Mouse (Mus musculus): ENCODE measurements around the gene Ackr2. TPM values are rescaled to one million over a fixed set of nuclear protein-coding genes. Genes with fewer than 3 reads are reported as not detected.

Ackr2 gene
- polyA plus RNA-seq, 1 experiment from 2014 or later, result 0.18 TPM

- no peak overlapping the region for H3K27ac ChIP-seq
- no peak overlapping the region for H3K4me3 ChIP-seq
- no peak for ATAC-seq (ENCODE audit: low FRiP score, low read depth)
- no peak overlapping the region for H3K9ac ChIP-seq
- H3K4me2 ChIP-seq (replicated peaks), result no peak overlapping the region
- no peaks in the 10 kb centered on the region for H3K9me3 ChIP-seq
- WGBS, result 45% methylated on average over 8 of the region's 8 CpGs
- H3K4me1 ChIP-seq, result peaks cover 12% of the 10 kb centered on the region
- H3K36me3 ChIP-seq, result no peaks in the 10 kb centered on the region
- 0 out of 2 replicates have a peak, but pooled peaks cover 5% of the 10 kb centered on the region for H3K27me3 ChIP-seq
Measured at GRCm38 (mm10) chr9:121925959-121926358, 27.8 kb downstream of the Ackr2 start.

GRCm38 (mm10) chr9:121926634-121927405 is 28.7 kb downstream of the Ackr2 start:
- no peaks in the 10 kb centered on the region for H3K36me3 ChIP-seq
- ATAC-seq (ENCODE audit: low FRiP score, low read depth), result no peak
- H3K4me1 ChIP-seq, result peaks cover 12% of the 10 kb centered on the region
- H3K9ac ChIP-seq, result no peak overlapping the region
- H3K27me3 ChIP-seq, result 0 out of 2 replicates have a peak, but pooled peaks cover 5% of the 10 kb centered on the region
- no peak overlapping the region for H3K4me2 ChIP-seq (replicated peaks)
- 48% methylated on average over 11 of the region's 11 CpGs for WGBS
- H3K9me3 ChIP-seq, result no peaks in the 10 kb centered on the region
- no peak overlapping the region for H3K27ac ChIP-seq
- no peak overlapping the region for H3K4me3 ChIP-seq

- no peaks in the 10 kb centered on the region for H3K9me3 ChIP-seq
- H3K9ac ChIP-seq, result no peak overlapping the region
- ATAC-seq (ENCODE audit: low FRiP score, low read depth), result no peak
- 79% methylated on average over 7 of the region's 7 CpGs for WGBS
- 0 out of 2 replicates have a peak, but pooled peaks cover 5% of the 10 kb centered on the region for H3K27me3 ChIP-seq
- no peak overlapping the region for H3K27ac ChIP-seq
- H3K4me1 ChIP-seq, result peaks cover 12% of the 10 kb centered on the region
- no peak overlapping the region for H3K4me2 ChIP-seq (replicated peaks)
- H3K4me3 ChIP-seq, result no peak overlapping the region
- H3K36me3 ChIP-seq, result no peaks in the 10 kb centered on the region
Measured at GRCm38 (mm10) chr9:121927721-121928120, 29.6 kb downstream of the Ackr2 start.

DNA sequence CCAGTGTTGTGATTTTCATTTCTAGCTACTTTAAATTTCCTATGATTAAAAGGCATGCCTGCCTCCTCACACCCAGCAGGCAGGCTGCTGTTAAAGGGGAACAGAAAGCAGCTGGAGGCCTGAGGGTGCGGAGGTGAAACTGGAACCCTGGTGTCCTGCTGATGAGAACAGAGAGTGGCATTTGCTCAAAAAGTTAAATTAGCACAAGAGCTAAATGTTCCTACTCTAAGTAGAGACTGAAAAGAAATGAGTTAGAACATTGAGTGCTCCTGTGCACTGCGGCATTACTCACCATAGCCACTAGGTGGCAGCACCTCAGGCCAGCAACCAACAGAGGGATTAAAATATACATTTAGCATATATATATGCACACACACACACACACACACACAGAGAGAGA is 30.3 kb downstream of the Ackr2 start:
- no peak overlapping the region for H3K27ac ChIP-seq

GRCm38 (mm10) chr9:121934856-121935255 is 36.7 kb downstream of the Ackr2 start:
- WGBS, result 77% methylated on average over 4 of the region's 4 CpGs

More for the DNA sequence above, 30.3 kb downstream of the Ackr2 start:
- no peak overlapping the region for H3K4me2 ChIP-seq (replicated peaks)
- H3K36me3 ChIP-seq, result no peaks in the 10 kb centered on the region
- 29% methylated on average over 2 of the region's 2 CpGs for WGBS
- H3K27me3 ChIP-seq, result 0 out of 2 replicates have a peak, but pooled peaks cover 5% of the 10 kb centered on the region
- H3K9ac ChIP-seq, result no peak overlapping the region
- H3K4me1 ChIP-seq, result peaks cover 12% of the 10 kb centered on the region
- no peaks in the 10 kb centered on the region for H3K9me3 ChIP-seq
- ATAC-seq (ENCODE audit: low FRiP score, low read depth), result no peak
- no peak overlapping the region for H3K4me3 ChIP-seq

DNA sequence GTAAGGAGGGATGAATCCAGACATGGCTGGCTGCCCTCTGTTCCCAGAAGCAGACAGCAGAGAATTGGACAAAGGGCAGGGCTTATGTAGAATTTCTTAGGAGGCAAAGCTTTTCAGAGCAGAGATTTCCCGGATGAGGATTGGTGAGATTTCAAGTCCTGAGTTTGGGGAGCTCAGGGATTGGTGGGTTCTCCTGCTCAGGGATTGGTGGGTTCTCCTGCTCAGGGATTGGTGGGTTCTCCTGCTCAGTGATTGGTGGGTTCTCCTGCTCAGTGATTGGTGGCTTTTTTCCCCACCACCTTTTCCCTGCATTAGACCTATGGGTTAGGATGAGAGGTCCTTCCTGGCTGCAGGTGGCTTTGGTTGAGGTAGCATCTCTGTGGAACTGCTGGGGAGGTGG is 38.8 kb downstream of the Ackr2 start:
- no peak overlapping the region for H3K27ac ChIP-seq
- no peak overlapping the region for H3K4me3 ChIP-seq
- H3K4me1 ChIP-seq, result no peaks in the 10 kb centered on the region
- H3K9me3 ChIP-seq, result no peaks in the 10 kb centered on the region
- H3K36me3 ChIP-seq, result no peaks in the 10 kb centered on the region
- 73% methylated on average over 1 of the region's 1 CpGs for WGBS
- H3K9ac ChIP-seq, result no peak overlapping the region
- no peaks in the 10 kb centered on the region for H3K27me3 ChIP-seq
- ATAC-seq (ENCODE audit: low FRiP score, low read depth), result no peak; the same call in 1 of the 2 replicates
- peak overlapping the region; percentile 57 for H3K4me2 ChIP-seq (replicated peaks)

More at GRCm38 (mm10) chr9:121934856-121935255, 36.7 kb downstream of the Ackr2 start:
- Histone ChIP-seq H3K4me3 (no peak overlapping the region), H3K36me3 (no peaks in the 10 kb centered on the region), H3K4me2 (replicated peaks) (no peak overlapping the region), H3K9me3 (no peaks in the 10 kb centered on the region), H3K27ac (no peak overlapping the region), H3K9ac (no peak overlapping the region), H3K27me3 (no peaks in the 10 kb centered on the region), H3K4me1 (no peaks in the 10 kb centered on the region)
- no peak for ATAC-seq (ENCODE audit: low FRiP score, low read depth)

- Histone ChIP-seq H3K27ac (no peak overlapping the region), H3K4me2 (replicated peaks) (peak overlapping the region; percentile 57), H3K4me3 (peak overlapping the region; percentile 46), H3K9ac (peak overlapping the region; percentile 36; the same call in 1 of the 2 replicates), H3K4me1 (no peaks in the 10 kb centered on the region), H3K9me3 (no peaks in the 10 kb centered on the region), H3K36me3 (no peaks in the 10 kb centered on the region), H3K27me3 (no peaks in the 10 kb centered on the region)
- WGBS, result 69% methylated on average over 6 of the region's 6 CpGs
- ATAC-seq (ENCODE audit: low FRiP score, low read depth), result peak; percentile 19; the same call in 1 of the 2 replicates
Measured at GRCm38 (mm10) chr9:121937451-121937864, 39.3 kb downstream of the Ackr2 start.

GRCm38 (mm10) chr9:121937944-121938355 is 39.8 kb downstream of the Ackr2 start:
- peak overlapping the region; percentile 46 for H3K4me3 ChIP-seq
- no peaks in the 10 kb centered on the region for H3K4me1 ChIP-seq
- ATAC-seq (ENCODE audit: low FRiP score, low read depth), result peak; percentile 85
- peak overlapping the region; percentile 65 for H3K9ac ChIP-seq
- H3K27ac ChIP-seq, result no peak overlapping the region
- H3K4me2 ChIP-seq (replicated peaks), result peak overlapping the region; percentile 57
- H3K9me3 ChIP-seq, result no peaks in the 10 kb centered on the region
- H3K27me3 ChIP-seq, result no peaks in the 10 kb centered on the region
- H3K36me3 ChIP-seq, result no peaks in the 10 kb centered on the region
- 52% methylated on average over 21 of the region's 21 CpGs for WGBS

- no peak overlapping the region for H3K4me2 ChIP-seq (replicated peaks)
- H3K4me1 ChIP-seq, result no peaks in the 10 kb centered on the region
- 93% methylated on average over 3 of the region's 3 CpGs for WGBS
- H3K9ac ChIP-seq, result no peak overlapping the region
- H3K27me3 ChIP-seq, result 0 out of 2 replicates have a peak, but pooled peaks cover 3% of the 10 kb centered on the region
- H3K9me3 ChIP-seq, result no peaks in the 10 kb centered on the region
- no peak overlapping the region for H3K27ac ChIP-seq
- H3K4me3 ChIP-seq, result no peak overlapping the region
- no peaks in the 10 kb centered on the region for H3K36me3 ChIP-seq
- ATAC-seq (ENCODE audit: low FRiP score, low read depth), result no peak
Measured at GRCm38 (mm10) chr9:121943005-121943404, 44.9 kb downstream of the Ackr2 start.

DNA sequence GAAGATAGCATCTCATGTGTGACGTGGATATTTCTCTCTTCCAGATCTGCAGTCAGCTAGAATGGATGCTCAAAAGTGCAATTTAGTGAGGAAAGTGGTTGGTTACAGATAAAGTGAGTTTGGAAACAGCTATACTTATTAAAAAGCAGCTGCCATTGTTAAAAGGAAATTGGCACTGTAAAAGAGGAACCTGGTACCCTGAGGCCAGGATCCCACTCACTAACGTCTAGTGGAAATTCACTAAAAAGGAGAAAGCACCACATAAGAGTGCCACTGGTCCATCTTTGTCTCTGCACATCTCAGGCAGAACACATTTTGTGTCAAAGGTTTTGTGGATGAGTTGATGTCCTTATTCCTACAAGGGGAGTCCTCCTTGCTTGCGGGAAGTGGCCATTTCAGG is 45.5 kb downstream of the Ackr2 start:
- Histone ChIP-seq H3K36me3 (no peaks in the 10 kb centered on the region), H3K4me3 (no peak overlapping the region), H3K4me1 (no peaks in the 10 kb centered on the region), H3K27ac (no peak overlapping the region), H3K4me2 (replicated peaks) (no peak overlapping the region), H3K9me3 (no peaks in the 10 kb centered on the region), H3K27me3 (0 out of 2 replicates have a peak, but pooled peaks cover 3% of the 10 kb centered on the region), H3K9ac (no peak overlapping the region)
- ATAC-seq (ENCODE audit: low FRiP score, low read depth), result no peak
- WGBS, result 77% methylated on average over 3 of the region's 3 CpGs

- ATAC-seq (ENCODE audit: low FRiP score, low read depth), result no peak
- no peak overlapping the region for H3K27ac ChIP-seq
- H3K9me3 ChIP-seq, result no peaks in the 10 kb centered on the region
- H3K9ac ChIP-seq, result no peak overlapping the region
- peaks cover 24% of the 10 kb centered on the region for H3K4me1 ChIP-seq
- WGBS, result 9% methylated on average over 4 of the region's 4 CpGs
- 0 out of 2 replicates have a peak, but pooled peaks cover 3% of the 10 kb centered on the region for H3K27me3 ChIP-seq
- H3K4me3 ChIP-seq, result no peak overlapping the region
- no peak overlapping the region for H3K4me2 ChIP-seq (replicated peaks)
- no peaks in the 10 kb centered on the region for H3K36me3 ChIP-seq
Measured at GRCm38 (mm10) chr9:121947784-121948183, 49.6 kb downstream of the Ackr2 start.

DNA sequence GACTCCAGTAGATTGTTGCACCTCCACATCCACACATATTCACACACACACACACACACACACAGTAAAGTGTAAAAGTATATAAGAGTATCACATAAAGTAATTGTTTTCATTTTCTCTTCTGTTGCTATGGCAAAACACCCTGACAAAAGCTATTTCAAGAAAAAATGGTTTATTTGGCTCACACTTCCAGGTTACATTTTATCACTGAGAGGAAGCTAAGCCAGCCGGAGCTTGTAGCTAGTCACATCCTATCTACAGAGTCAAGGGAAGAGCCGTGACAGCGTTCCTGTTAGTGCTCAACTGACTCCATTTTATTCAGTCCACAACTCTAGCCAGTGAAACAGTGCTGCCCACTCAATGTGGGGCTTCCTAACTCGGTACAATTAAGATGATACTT is 50.3 kb downstream of the Ackr2 start:
- H3K9me3 ChIP-seq, result no peaks in the 10 kb centered on the region
- no peak for ATAC-seq (ENCODE audit: low FRiP score, low read depth)
- no peak overlapping the region for H3K4me2 ChIP-seq (replicated peaks)
- peaks cover 28% of the 10 kb centered on the region for H3K4me1 ChIP-seq
- 72% methylated on average over 4 of the region's 4 CpGs for WGBS
- no peaks in the 10 kb centered on the region for H3K36me3 ChIP-seq
- H3K27ac ChIP-seq, result no peak overlapping the region
- no peak overlapping the region for H3K4me3 ChIP-seq
- H3K27me3 ChIP-seq, result 0 out of 2 replicates have a peak, but pooled peaks cover 3% of the 10 kb centered on the region
- no peak overlapping the region for H3K9ac ChIP-seq

Data from limb, embryonic 13.5 days (tissue).